Mouse (Mus musculus): Measurements from ENCODE around the gene Dctn1. TPM values are rescaled to one million over a fixed set of nuclear protein-coding genes. Genes with fewer than 3 reads are reported as not detected.
A peak's percentile ranks its signal among the peaks of the same experiment; 100 is the strongest.

Dctn1 gene
- polyA plus RNA-seq (2012; fragmentation: generic; extraction: Trizol), result 83.0 TPM
- long read RNA-seq, experiment 1, full-length matches to known transcripts, result 15 of 66 reads
- long read RNA-seq, experiment 1, partial matches to known transcripts, result 45 of 66 reads
- long read RNA-seq, experiment 1, other reads (novel, unspliced or antisense), result 6 of 66 reads
- long read RNA-seq, experiment 2, full-length matches to known transcripts, result 822 of 1,119 reads
- long read RNA-seq, experiment 2, partial matches to known transcripts, result 116 of 1,119 reads
- long read RNA-seq, experiment 2, other reads (novel, unspliced or antisense), result 181 of 1,119 reads

DNA sequence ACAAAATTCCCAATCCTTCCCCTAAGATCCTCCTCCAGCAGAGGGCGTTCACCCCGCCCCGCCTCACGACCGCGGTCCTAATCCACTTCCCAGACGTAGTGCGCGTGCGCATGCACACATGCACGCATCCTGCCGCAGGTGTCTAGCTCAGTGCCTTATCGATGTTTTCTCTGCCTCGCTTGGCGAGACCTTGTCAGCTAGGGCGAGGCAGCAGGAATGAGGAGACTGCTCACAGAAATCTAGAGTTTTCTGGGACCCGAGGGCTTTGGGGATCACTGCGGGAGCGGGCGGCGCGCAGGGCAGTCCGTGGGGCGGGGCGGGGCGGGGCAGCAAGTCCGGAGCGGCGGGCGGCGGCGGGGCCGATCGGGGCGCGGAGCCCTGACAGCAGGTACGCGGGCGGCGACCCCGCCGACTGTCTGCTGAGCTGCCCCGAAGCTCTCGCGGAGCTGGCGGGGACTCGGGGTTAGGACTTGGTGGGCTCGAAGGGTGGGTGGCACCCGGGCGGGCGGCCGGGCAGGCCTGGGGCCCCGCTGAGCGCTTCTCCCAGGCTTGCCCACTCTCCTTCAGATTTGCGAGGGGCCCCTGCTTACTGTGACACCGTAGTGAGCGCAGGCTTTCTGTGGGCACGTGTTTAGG is at the start of gene Dctn1:
Gene Dctn1, plus strand, starts transcription at position 314 of the 636 bp plus-strand sequence.
- peaks cover 30% of the 10 kb centered on the region for H3K79me3 ChIP-seq (ENCODE audit: low read depth)
- H3K4me3 ChIP-seq (ENCODE audit: insufficient read depth, poor library complexity, severe bottlenecking), result peak within 1 kb of the TSS; percentile 90
- no peaks in the 10 kb centered on the region for H3K36me3 ChIP-seq (ENCODE audit: control insufficient read depth, insufficient read depth)
- H3ac ChIP-seq (ENCODE audit: control insufficient read depth, insufficient read length, low read depth), result peak within 1 kb of the TSS; percentile 91
- TF ChIP-seq USF1 (IDR thresholded peaks at IDR 0.05; ENCODE audit: low read depth) (no peak), MAX (IDR thresholded peaks at IDR 0.05) (peak; percentile 99), MYOD1 (IDR thresholded peaks at IDR 0.05; ENCODE audit: control insufficient read depth, insufficient read length, low read depth) (no peak), CEBPB (IDR thresholded peaks at IDR 0.05; ENCODE audit: low read depth) (no peak), FOSL1 (IDR thresholded peaks at IDR 0.05; ENCODE audit: insufficient read depth, low read length, poor library complexity, severe bottlenecking) (no peak), MYOG (IDR thresholded peaks at IDR 0.05; ENCODE audit: control insufficient read depth, extremely low read depth, insufficient read length) (no peak), CTCF (IDR thresholded peaks at IDR 0.05; ENCODE audit: control insufficient read depth, insufficient read depth, insufficient read length) (peak; percentile 55)
- H3K79me2 ChIP-seq (ENCODE audit: control insufficient read depth, insufficient read depth), result peaks cover 42% of the 10 kb centered on the region
- peaks cover 10% of the 10 kb centered on the region for H3K27me3 ChIP-seq (ENCODE audit: control insufficient read depth, insufficient read depth, insufficient read length)

DNA sequence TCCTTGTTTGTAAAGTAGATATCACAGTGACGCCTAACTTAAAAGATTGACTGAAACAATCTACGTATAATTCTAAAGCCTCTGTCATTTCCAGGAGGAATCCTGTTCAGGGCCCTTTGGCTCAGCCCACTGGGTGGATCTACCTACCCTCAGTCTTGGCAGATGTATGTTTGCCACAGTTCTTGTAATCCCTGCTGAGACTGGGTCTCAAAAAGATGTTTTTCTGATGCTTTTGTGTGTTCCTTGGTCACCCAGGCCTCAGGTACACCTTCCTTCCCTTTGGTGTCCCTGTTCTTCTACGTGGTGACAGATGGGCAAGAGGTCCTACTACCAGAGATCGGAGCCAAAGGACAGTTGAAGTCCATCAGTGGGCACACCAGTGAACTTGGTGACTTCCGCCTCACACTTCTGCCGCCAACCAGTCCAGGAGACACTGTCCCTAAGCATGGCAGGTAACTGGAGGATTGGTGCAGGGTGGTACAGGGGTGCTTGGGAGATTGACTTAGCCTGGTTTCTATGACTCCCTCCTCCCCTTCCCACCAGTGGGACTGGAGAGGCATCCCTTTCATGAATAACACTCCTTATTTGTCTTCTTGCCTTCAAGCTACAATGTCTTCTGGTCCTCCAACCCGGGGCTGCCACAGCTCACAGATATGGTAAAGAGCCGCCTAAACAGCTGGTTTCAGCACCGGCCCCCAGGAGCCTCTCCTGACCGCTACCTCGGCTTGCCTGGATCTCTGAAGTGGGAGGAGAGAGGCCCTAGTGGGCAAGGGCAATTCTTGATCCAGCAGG is 49.2 kb upstream of the Dctn1 start:
- Histone ChIP-seq H3K4me3 (ENCODE audit: insufficient read depth, poor library complexity, severe bottlenecking) (peak overlapping the region; percentile 86), H3K27me3 (ENCODE audit: control insufficient read depth, insufficient read depth, insufficient read length) (no peaks in the 10 kb centered on the region), H3ac (ENCODE audit: control insufficient read depth, insufficient read length, low read depth) (peak overlapping the region; percentile 92), H3K36me3 (ENCODE audit: control insufficient read depth, insufficient read depth) (peaks cover 29% of the 10 kb centered on the region), H3K79me3 (ENCODE audit: low read depth) (peaks cover 24% of the 10 kb centered on the region), H3K79me2 (ENCODE audit: control insufficient read depth, insufficient read depth) (peaks cover 62% of the 10 kb centered on the region)
- TF ChIP-seq MYOD1 (IDR thresholded peaks at IDR 0.05; ENCODE audit: control insufficient read depth, insufficient read length, low read depth) (no peak), USF1 (IDR thresholded peaks at IDR 0.05; ENCODE audit: low read depth) (no peak), FOSL1 (IDR thresholded peaks at IDR 0.05; ENCODE audit: insufficient read depth, low read length, poor library complexity, severe bottlenecking) (no peak), MAX (IDR thresholded peaks at IDR 0.05) (no peak), CTCF (IDR thresholded peaks at IDR 0.05; ENCODE audit: control insufficient read depth, insufficient read depth, insufficient read length) (no peak), MYOG (IDR thresholded peaks at IDR 0.05; ENCODE audit: control insufficient read depth, extremely low read depth, insufficient read length) (no peak), CEBPB (IDR thresholded peaks at IDR 0.05; ENCODE audit: low read depth) (no peak)

DNA sequence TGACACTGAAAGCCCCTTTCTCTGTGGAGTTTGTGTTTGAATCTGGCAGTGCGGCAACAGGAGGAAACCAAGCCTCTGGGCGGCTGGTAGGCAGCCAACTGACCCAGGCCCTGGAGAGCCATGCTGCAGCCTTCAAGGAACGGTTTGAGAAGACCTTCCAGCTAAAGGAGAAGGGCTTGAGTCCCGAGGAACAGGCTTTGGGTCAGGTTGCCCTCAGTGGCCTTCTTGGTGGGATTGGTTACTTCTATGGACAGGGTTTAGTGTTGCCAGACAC is 48.6 kb upstream of the Dctn1 start:
- H3K27me3 ChIP-seq (ENCODE audit: control insufficient read depth, insufficient read depth, insufficient read length), result no peaks in the 10 kb centered on the region
- peaks cover 24% of the 10 kb centered on the region for H3K79me3 ChIP-seq (ENCODE audit: low read depth)
- TF ChIP-seq FOSL1 (IDR thresholded peaks at IDR 0.05; ENCODE audit: insufficient read depth, low read length, poor library complexity, severe bottlenecking) (no peak), MAX (IDR thresholded peaks at IDR 0.05) (no peak), USF1 (IDR thresholded peaks at IDR 0.05; ENCODE audit: low read depth) (no peak), MYOD1 (IDR thresholded peaks at IDR 0.05; ENCODE audit: control insufficient read depth, insufficient read length, low read depth) (no peak), MYOG (IDR thresholded peaks at IDR 0.05; ENCODE audit: control insufficient read depth, extremely low read depth, insufficient read length) (no peak), CEBPB (IDR thresholded peaks at IDR 0.05; ENCODE audit: low read depth) (no peak), CTCF (IDR thresholded peaks at IDR 0.05; ENCODE audit: control insufficient read depth, insufficient read depth, insufficient read length) (no peak)
- H3K36me3 ChIP-seq (ENCODE audit: control insufficient read depth, insufficient read depth), result peaks cover 28% of the 10 kb centered on the region
- peaks cover 62% of the 10 kb centered on the region for H3K79me2 ChIP-seq (ENCODE audit: control insufficient read depth, insufficient read depth)
- H3K4me3 ChIP-seq (ENCODE audit: insufficient read depth, poor library complexity, severe bottlenecking), result no peak overlapping the region
- H3ac ChIP-seq (ENCODE audit: control insufficient read depth, insufficient read length, low read depth), result no peak overlapping the region

DNA sequence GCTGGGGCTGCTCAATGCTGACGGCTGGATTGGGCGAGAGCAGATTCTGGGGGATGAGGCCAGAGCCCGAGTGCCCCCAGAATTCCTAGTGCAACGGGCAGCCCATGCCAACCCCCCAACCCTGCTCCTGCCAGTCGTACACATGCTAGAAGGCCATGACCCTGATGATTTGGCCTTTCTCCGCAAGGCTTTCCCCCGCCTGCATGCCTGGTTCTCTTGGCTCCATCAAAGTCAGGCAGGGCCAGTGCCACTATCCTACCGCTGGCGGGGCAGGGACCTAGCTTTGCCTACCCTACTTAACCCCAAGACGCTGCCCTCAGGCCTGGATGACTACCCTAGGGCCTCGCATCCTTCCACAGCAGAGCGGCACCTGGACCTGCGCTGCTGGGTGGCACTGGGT is 48.1 kb upstream of the Dctn1 start:
- Histone ChIP-seq H3K36me3 (ENCODE audit: control insufficient read depth, insufficient read depth) (peaks cover 28% of the 10 kb centered on the region), H3K79me2 (ENCODE audit: control insufficient read depth, insufficient read depth) (peaks cover 67% of the 10 kb centered on the region), H3K79me3 (ENCODE audit: low read depth) (peaks cover 24% of the 10 kb centered on the region), H3K4me3 (ENCODE audit: insufficient read depth, poor library complexity, severe bottlenecking) (no peak overlapping the region), H3K27me3 (ENCODE audit: control insufficient read depth, insufficient read depth, insufficient read length) (no peaks in the 10 kb centered on the region), H3ac (ENCODE audit: control insufficient read depth, insufficient read length, low read depth) (no peak overlapping the region)
- no peak for TF ChIP-seq CEBPB (IDR thresholded peaks at IDR 0.05; ENCODE audit: low read depth)

DNA sequence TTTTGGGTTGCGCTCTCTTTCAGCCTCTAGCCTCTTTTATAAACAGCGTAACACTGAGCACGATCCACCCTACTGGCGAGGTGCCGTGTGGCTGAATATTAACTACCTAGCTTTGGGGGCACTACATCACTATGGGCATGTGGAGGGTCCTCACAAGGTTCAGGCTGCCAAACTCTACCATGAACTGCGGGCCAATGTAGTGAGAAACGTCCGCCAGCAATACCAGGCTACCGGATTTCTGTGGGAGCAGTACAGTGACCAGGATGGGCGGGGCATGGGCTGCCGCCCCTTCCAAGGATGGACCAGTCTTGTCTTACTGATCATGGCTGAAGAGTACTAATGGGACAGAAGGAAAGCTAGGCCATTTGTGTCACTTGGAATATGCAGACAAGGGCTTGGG is 47.4 kb upstream of the Dctn1 start:
- no peak overlapping the region for H3K4me3 ChIP-seq (ENCODE audit: insufficient read depth, poor library complexity, severe bottlenecking)
- H3K36me3 ChIP-seq (ENCODE audit: control insufficient read depth, insufficient read depth), result peaks cover 28% of the 10 kb centered on the region
- TF ChIP-seq MYOD1 (IDR thresholded peaks at IDR 0.05; ENCODE audit: control insufficient read depth, insufficient read length, low read depth) (no peak), MYOG (IDR thresholded peaks at IDR 0.05; ENCODE audit: control insufficient read depth, extremely low read depth, insufficient read length) (no peak), CTCF (IDR thresholded peaks at IDR 0.05; ENCODE audit: control insufficient read depth, insufficient read depth, insufficient read length) (no peak), FOSL1 (IDR thresholded peaks at IDR 0.05; ENCODE audit: insufficient read depth, low read length, poor library complexity, severe bottlenecking) (no peak), USF1 (IDR thresholded peaks at IDR 0.05; ENCODE audit: low read depth) (no peak), CEBPB (IDR thresholded peaks at IDR 0.05; ENCODE audit: low read depth) (no peak), MAX (IDR thresholded peaks at IDR 0.05) (no peak)
- peaks cover 75% of the 10 kb centered on the region for H3K79me2 ChIP-seq (ENCODE audit: control insufficient read depth, insufficient read depth)
- peaks cover 25% of the 10 kb centered on the region for H3K79me3 ChIP-seq (ENCODE audit: low read depth)
- no peaks in the 10 kb centered on the region for H3K27me3 ChIP-seq (ENCODE audit: control insufficient read depth, insufficient read depth, insufficient read length)
- no peak overlapping the region for H3ac ChIP-seq (ENCODE audit: control insufficient read depth, insufficient read length, low read depth)
